Comparison of ENCODE assay signal across 8 mouse cellular contexts in genomic region chr10:116848749-116849473, GRCm38 (mm10). TPM values are rescaled to one million over a fixed set of nuclear protein-coding genes. Genes with fewer than 3 reads are reported as not detected.
DNase-seq lines count a peak whose midpoint lies in the region.

No protein-coding gene starts in this region.

- peak overlapping the region; percentile 33; the same call in 1 of the 2 replicates for H3K4me3 ChIP-seq in midbrain, embryonic 10.5 days

- H3K27me3 ChIP-seq in midbrain, embryonic 10.5 days (ENCODE audit: low read depth, poor library complexity, severe bottlenecking) = no peaks in the 10 kb centered on the region

- DNase-seq in ZHBTc4 (ENCODE audit: low read depth, low spot score) = peak; percentile 83
- DNase-seq in cerebellum, postnatal 4 days (ENCODE audit: low spot score in 2 of 2) = peak; percentile 89 to 93
- peak; percentile 95 for DNase-seq in gastrocnemius, postnatal 10 days
- DNase-seq in induced T-regulatory cell, adult 2 months (ENCODE audit: low read depth) = peak; percentile 77
- peak; percentile 55 to 85 for DNase-seq in left cerebral cortex, adult 8-10 months (ENCODE audit: low spot score in 2 of 2)
- peak; percentile 84 for DNase-seq in midbrain, embryonic 10.5 days (ENCODE audit: low spot score)
- peak; percentile 98 for DNase-seq in right cerebral cortex, postnatal 4 days
- peak; percentile 36 for DNase-seq in yolk sac, embryonic 10.5 days (ENCODE audit: low spot score)

- 23% methylated on average over 22 of the region's 22 CpGs for WGBS in midbrain, embryonic 10.5 days

- no peaks in the 10 kb centered on the region for H3K9me3 ChIP-seq in midbrain, embryonic 10.5 days (replicated peaks)

- no peaks in the 10 kb centered on the region for H3K36me3 ChIP-seq in midbrain, embryonic 10.5 days

- H3K4me1 ChIP-seq in midbrain, embryonic 10.5 days = peaks cover 8% of the 10 kb centered on the region

- 0 out of 2 replicates have a peak overlapping the region, but pooled peaks have one; percentile 55 for H3K27ac ChIP-seq in midbrain, embryonic 10.5 days (replicated peaks)

RNA-seq across cellular contexts. Expression of gene Myrfl, which starts 47.8 kb away (rescaled TPM):
- under 1 TPM; 0.42 to 0.54 TPM for total RNA-seq in gastrocnemius, postnatal 10 days (2021)
- under 1 TPM in 1 of 4 experiments, not detected in 3; 0.16 TPM for total RNA-seq in left cerebral cortex, adult 8-10 months (2022)
- polyA plus RNA-seq in midbrain, embryonic 10.5 days (2016; fragmentation: Nextera tagmentation; extraction: Ambion mirVana) = 0.06 and 0.07 TPM in 2 replicates

Comparison
In these comparisons a context has a peak if more than half of its experiments do, and no peak if none do; other contexts are left out.
1. Peak in every context shown above with its lines: DNase-seq, H3K4me3 ChIP-seq and H3K27ac ChIP-seq.
2. DNase-seq: peak in every context shown above with its lines; median percentile 98 in right cerebral cortex, postnatal 4 days; 95 in gastrocnemius, postnatal 10 days; 91 in cerebellum, postnatal 4 days; 84 in midbrain, embryonic 10.5 days; 83 in ZHBTc4; 77 in induced T-regulatory cell, adult 2 months; 70 in left cerebral cortex, adult 8-10 months; 36 in yolk sac, embryonic 10.5 days.